Comparison of ENCODE assay signal across 17 mouse cellular contexts in genomic region chr6:94874415-94874814, GRCm38 (mm10).
DNase-seq lines count a peak whose midpoint lies in the region; ATAC-seq lines count a peak whose summit lies in the region.
"Had no signal": no experiment of that assay in that cellular context is flagged by ENCODE, and none has a peak within 500 bp of the region (broad histone marks: within the 10 kb centered on the region; RNA-seq: fewer than 3 reads in every experiment).

No protein-coding gene starts in this region.

- DNase-seq in frontal cortex, postnatal 14 days (ENCODE audit: low spot score in 2 of 2), result no peak
- DNase-seq in left cerebral cortex, postnatal 36 days (ENCODE audit: low spot score in 2 of 2), result peak; percentile 5 to 18
- no peak for DNase-seq in left cerebral cortex, adult 8-10 months (ENCODE audit: low spot score in 2 of 2)
- peak; percentile 23 for DNase-seq in right cerebral cortex, adult 18-20 months
- no peak for DNase-seq in right cerebral cortex, postnatal 4 days
- DNase-seq: adrenal gland, adult 8-10 months; adrenal gland, postnatal 25 days; cerebellum, adult 18-20 months; cerebellum, adult 9-10 months; cerebellum, postnatal 14 days; gastrocnemius, adult 2 months; gastrocnemius, postnatal 14 days; heart, adult 11 months had no signal

- ATAC-seq in frontal cortex, adult (ENCODE audit: low TSS enrichment), result peak; percentile 78
- ATAC-seq: activated CD4-positive, CD25-positive, alpha-beta regulatory T cell, adult 4 months; forebrain, embryonic 13.5 days; forebrain, embryonic 16.5 days had no signal

- intact Hi-C loops in left cerebral cortex, postnatal 36 days (cut with DNase I), result no loop called here

Comparison
In these comparisons a context has a peak if more than half of its experiments do, and no peak if none do; other contexts are left out.
1. DNase-seq: peak in left cerebral cortex, postnatal 36 days (2 of 2) and right cerebral cortex, adult 18-20 months (single experiment); none in frontal cortex, postnatal 14 days (0 of 2), left cerebral cortex, adult 8-10 months (0 of 2) and right cerebral cortex, postnatal 4 days (single experiment).